Mouse (Mus musculus): Measurements from ENCODE around the gene Ahdc1.

DNA sequence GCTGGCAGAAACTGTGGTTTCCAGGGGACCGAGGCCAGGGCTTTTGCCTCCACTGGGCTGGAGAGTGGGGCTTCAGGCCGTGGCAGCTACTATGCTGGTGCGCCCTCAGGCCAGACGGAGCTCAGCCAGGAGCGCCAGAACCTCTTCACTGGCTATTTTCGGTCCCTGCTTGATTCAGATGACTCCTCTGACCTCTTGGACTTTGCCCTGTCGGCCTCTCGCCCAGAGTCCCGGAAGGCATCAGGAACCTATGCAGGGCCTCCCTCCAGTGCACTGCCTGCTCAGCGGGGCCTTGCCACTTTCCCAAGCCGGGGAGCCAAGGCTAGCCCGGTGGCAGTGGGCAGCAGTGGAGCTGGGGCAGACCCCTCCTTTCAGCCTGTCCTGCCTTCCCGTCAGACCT, 52.7 kb downstream of the Ahdc1 start:
- TF ChIP-seq CTCF (IDR thresholded peaks at IDR 0.05; ENCODE audit: low read depth): no peak
- no peak for TF ChIP-seq EP300 (IDR thresholded peaks at IDR 0.05; ENCODE audit: low read depth)

Measured in liver, embryonic 14.5 days (tissue).